In genomic region chr9:98067767-98068166, GRCm38 (mm10) we compare ENCODE assay signal across 23 mouse cellular contexts. TPM values are rescaled to one million over a fixed set of nuclear protein-coding genes. Genes with fewer than 3 reads are reported as not detected.
DNase-seq lines count a peak whose midpoint lies in the region; ATAC-seq lines count a peak whose summit lies in the region.
"Had no signal": no experiment of that assay in that cellular context is flagged by ENCODE, and none has a peak within 500 bp of the region (broad histone marks: within the 10 kb centered on the region; RNA-seq: fewer than 3 reads in every experiment).

No protein-coding gene starts in this region.

- H3K27ac ChIP-seq in kidney, embryonic 14.5 days (ENCODE audit: low read depth, low read length): no peak overlapping the region
- H3K27ac ChIP-seq: embryonic facial prominence, embryonic 15.5 days; forebrain, embryonic 10.5 days; forebrain, embryonic 15.5 days; hindbrain, embryonic 10.5 days; hindbrain, embryonic 14.5 days; intestine, embryonic 15.5 days; kidney, postnatal 0 days had no signal

- no peaks in the 10 kb centered on the region for H3K36me3 ChIP-seq in kidney, embryonic 14.5 days (ENCODE audit: control insufficient read depth, insufficient read depth, low read length)
- H3K36me3 ChIP-seq: embryonic facial prominence, embryonic 15.5 days; forebrain, embryonic 10.5 days; forebrain, embryonic 15.5 days; hindbrain, embryonic 10.5 days; intestine, embryonic 15.5 days had no signal

- no peak overlapping the region for H3K4me3 ChIP-seq in kidney, embryonic 14.5 days (ENCODE audit: low read length)
- H3K4me3 ChIP-seq: embryonic facial prominence, embryonic 15.5 days; erythroblast, embryonic 14.5 days; forebrain, embryonic 10.5 days; forebrain, embryonic 15.5 days; hindbrain, embryonic 10.5 days; intestine, embryonic 15.5 days had no signal

- H3K27me3 ChIP-seq in kidney, embryonic 14.5 days (ENCODE audit: control insufficient read depth, insufficient read depth, low read length): no peaks in the 10 kb centered on the region
- H3K27me3 ChIP-seq: CH12.LX; embryonic facial prominence, embryonic 15.5 days; forebrain, embryonic 15.5 days; intestine, embryonic 15.5 days had no signal

- DNase-seq in cerebellum, adult 11 months: no peak
- peak; percentile 82 for DNase-seq in heart, adult 11 months
- DNase-seq in heart, adult 8-10 months (ENCODE audit: low spot score): no peak
- peak; percentile 11 for DNase-seq in kidney, adult 9 months
- DNase-seq in cerebellum, postnatal 10 days: peak; percentile 20 to 21
- DNase-seq: adrenal gland, postnatal 10 days; embryo, embryonic 11 days; gastrocnemius, postnatal 36 days; kidney, adult 18-20 months had no signal

- WGBS in kidney, embryonic 14.5 days: 79% methylated on average over 5 of the region's 5 CpGs

- no peaks in the 10 kb centered on the region for H3K4me1 ChIP-seq in kidney, embryonic 14.5 days (ENCODE audit: control insufficient read depth, insufficient read depth, low read length)
- H3K4me1 ChIP-seq: embryonic facial prominence, embryonic 15.5 days; forebrain, embryonic 10.5 days; forebrain, embryonic 15.5 days; hindbrain, embryonic 10.5 days; intestine, embryonic 15.5 days had no signal

- H3K9me3 ChIP-seq in kidney, embryonic 14.5 days (ENCODE audit: control insufficient read depth, low read length): no peaks in the 10 kb centered on the region
- H3K9me3 ChIP-seq: embryonic facial prominence, embryonic 15.5 days; forebrain, embryonic 10.5 days; forebrain, embryonic 15.5 days; hindbrain, embryonic 10.5 days; intestine, embryonic 15.5 days had no signal

- no peak overlapping the region for H3K9ac ChIP-seq in kidney, embryonic 14.5 days (ENCODE audit: low read depth, low read length)
- H3K9ac ChIP-seq: embryonic facial prominence, embryonic 15.5 days; forebrain, embryonic 15.5 days; hindbrain, embryonic 14.5 days; intestine, embryonic 15.5 days had no signal

- H3K4me2 ChIP-seq in kidney, embryonic 14.5 days (replicated peaks; ENCODE audit: low read depth, low read length): no peak overlapping the region
- H3K4me2 ChIP-seq: embryonic facial prominence, embryonic 15.5 days; forebrain, embryonic 15.5 days; hindbrain, embryonic 14.5 days; intestine, embryonic 15.5 days had no signal

- peak; percentile 67 for ATAC-seq in cerebellum, adult (ENCODE audit: insufficient number of reproducible peaks, low FRiP score, low TSS enrichment)
- no peak for ATAC-seq in kidney, embryonic 14.5 days (ENCODE audit: low FRiP score, low TSS enrichment)
- ATAC-seq: activated CD4-positive, CD25-positive, alpha-beta regulatory T cell, adult 4 months; forebrain, embryonic 15.5 days; intestine, embryonic 15.5 days; Patski had no signal

RNA-seq across cellular contexts. Expression of gene Clstn2, which starts 34.8 kb away (rescaled TPM):
- under 1 TPM; 0.38 to 0.59 (median 0.49) TPM for total RNA-seq in heart, adult 8-10 months (2022)
- polyA plus RNA-seq in kidney, embryonic 14.5 days (2014; fragmentation: Nextera tagmentation; extraction: Ambion mirVana): 2.0 and 2.7 TPM in 2 replicates
- total RNA-seq: CH12.LX; common myeloid progenitor, adult 5-6 weeks had no signal
- polyA plus RNA-seq: activated CD4-positive, CD25-positive, alpha-beta regulatory T cell, adult 4 months; erythroblast, embryonic 14.5 days had no signal

Comparison
In these comparisons a context has a peak if more than half of its experiments do, and no peak if none do; other contexts are left out.
1. DNase-seq: peak in heart, adult 11 months (single experiment), kidney, adult 9 months (single experiment) and cerebellum, postnatal 10 days (2 of 2); none in cerebellum, adult 11 months (single experiment) and heart, adult 8-10 months (single experiment).